ENCODE assay signal across 8 mouse cellular contexts in the genomic region with DNA sequence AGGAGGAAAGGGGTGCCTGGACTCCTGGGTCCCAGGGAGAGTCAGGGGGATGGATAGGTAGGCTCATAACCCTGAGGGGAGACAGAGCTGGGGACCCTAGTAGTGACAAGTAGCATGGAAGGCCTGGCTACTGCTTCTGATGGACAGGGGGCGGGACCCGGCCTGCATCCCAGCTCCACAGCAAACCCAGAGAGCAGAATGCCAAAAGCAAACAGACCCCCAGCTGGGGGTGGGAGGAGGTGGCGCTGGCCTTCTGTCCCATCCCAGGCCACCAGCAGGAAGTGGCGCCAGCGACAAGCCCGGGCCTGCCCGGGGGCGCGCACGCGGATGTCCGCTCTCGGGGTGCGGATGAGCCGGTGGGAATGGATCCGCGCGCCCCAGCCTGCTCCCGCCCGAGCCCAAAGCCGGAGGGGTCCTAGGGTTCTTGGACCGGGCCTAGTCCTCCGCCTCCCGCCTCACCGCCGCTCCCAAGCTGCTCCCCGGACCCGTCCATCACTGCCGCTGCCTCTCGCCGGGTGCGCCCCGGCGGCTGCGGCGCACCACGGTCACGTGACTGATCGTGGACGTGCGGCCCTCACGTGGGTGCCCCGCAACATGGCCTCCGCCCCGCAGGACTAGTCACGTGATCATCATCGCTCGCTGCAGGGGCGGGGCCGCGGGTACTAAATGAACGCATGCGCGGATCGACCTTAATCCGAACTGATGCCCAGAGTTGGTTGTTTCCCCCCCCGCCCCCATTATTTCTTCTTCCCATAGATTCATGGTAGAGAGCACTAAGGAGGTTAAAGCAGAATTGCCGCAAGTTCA. TPM values are rescaled to one million over a fixed set of nuclear protein-coding genes. Genes with fewer than 3 reads are reported as not detected.
DNase-seq lines count a peak whose midpoint lies in the region; ATAC-seq and TF ChIP-seq lines count a peak whose summit lies in the region.

A gene (minus strand): TSS at position 616 of the 807 bp plus-strand sequence.

- peak within 1 kb of the TSS; percentile 79 for H3K27ac ChIP-seq in forebrain, postnatal 0 days (ENCODE audit: low read depth, low read length)
- peak within 1 kb of the TSS; percentile 73 for H3K27ac ChIP-seq in lung, embryonic 15.5 days

- H3K4me2 ChIP-seq in forebrain, postnatal 0 days (ENCODE audit: low read depth) = peak within 1 kb of the TSS; percentile 69
- H3K4me2 ChIP-seq in lung, embryonic 15.5 days = peak within 1 kb of the TSS; percentile 71

- H3K9ac ChIP-seq in forebrain, postnatal 0 days = peak within 1 kb of the TSS; percentile 90
- H3K9ac ChIP-seq in lung, embryonic 15.5 days = peak within 1 kb of the TSS; percentile 65

- H3K4me1 ChIP-seq in G1E (ENCODE audit: insufficient read depth, low read depth, low read length) = peaks cover 54% of the 10 kb centered on the region
- H3K4me1 ChIP-seq in forebrain, postnatal 0 days (ENCODE audit: insufficient read depth) = peaks cover 12% of the 10 kb centered on the region
- H3K4me1 ChIP-seq in lung, embryonic 15.5 days = peaks cover 25% of the 10 kb centered on the region

- peak; percentile 36; the same call in 1 of the 2 replicates for ATAC-seq in G1E (ENCODE audit: extremely low read depth, insufficient number of reproducible peaks, low FRiP score, poor library complexity, severe bottlenecking)
- ATAC-seq in forebrain, postnatal 0 days = peak; percentile 82
- ATAC-seq in lung, embryonic 15.5 days (ENCODE audit: borderline replicate concordance, extremely low read depth, low FRiP score, low TSS enrichment) = peak; percentile 76

- no peak for TF ChIP-seq CTCF in G1E (IDR thresholded peaks at IDR 0.05; ENCODE audit: low read depth, low read length)
- TF ChIP-seq CTCF in forebrain, postnatal 0 days (IDR thresholded peaks at IDR 0.05; ENCODE audit: low read depth) = 0 out of 2 replicates have a peak, but pooled peaks have one; percentile 18

- H3K4me3 ChIP-seq in G1E (ENCODE audit: low read depth, low read length) = peak within 1 kb of the TSS; percentile 94
- H3K4me3 ChIP-seq in forebrain, postnatal 0 days (ENCODE audit: low read depth, low read length) = peak within 1 kb of the TSS; percentile 81
- peak within 1 kb of the TSS; percentile 83 for H3K4me3 ChIP-seq in lung, embryonic 15.5 days

- peaks cover 43% of the 10 kb centered on the region for H3K36me3 ChIP-seq in G1E (replicated peaks)
- H3K36me3 ChIP-seq in forebrain, postnatal 0 days (ENCODE audit: insufficient read depth) = peaks cover 31% of the 10 kb centered on the region
- peaks cover 30% of the 10 kb centered on the region for H3K36me3 ChIP-seq in lung, embryonic 15.5 days

- 1% methylated on average over 51 of the region's 58 CpGs for WGBS in forebrain, postnatal 0 days
- 0% methylated on average over 50 of the region's 58 CpGs for WGBS in lung, embryonic 15.5 days

- H3K27me3 ChIP-seq in G1E (ENCODE audit: insufficient read depth, low read length) = peaks cover 2% of the 10 kb centered on the region; the same call in 1 of the 2 replicates
- no peaks in the 10 kb centered on the region for H3K27me3 ChIP-seq in forebrain, postnatal 0 days (ENCODE audit: insufficient read depth, low read length)
- H3K27me3 ChIP-seq in lung, embryonic 15.5 days = no peaks in the 10 kb centered on the region

- DNase-seq in G1E (ENCODE audit: low spot score) = peak; percentile 83
- peak; percentile 98 to 99 for DNase-seq in cerebellum, adult 18-20 months
- DNase-seq in forebrain, postnatal 0 days = peak; percentile 98
- peak; percentile 96 for DNase-seq in heart, postnatal 4 days
- DNase-seq in layer of hippocampus, adult 8-10 months (ENCODE audit: low spot score in 2 of 2) = peak; percentile 95 to 96
- DNase-seq in ovary, adult 18-20 months (ENCODE audit: low spot score) = peak; percentile 92
- peak; percentile 95 for DNase-seq in thymus, postnatal 0 days (ENCODE audit: low spot score)

- no peaks in the 10 kb centered on the region for H3K9me3 ChIP-seq in G1E (replicated peaks)
- no peaks in the 10 kb centered on the region for H3K9me3 ChIP-seq in forebrain, postnatal 0 days (ENCODE audit: low read length)
- no peaks in the 10 kb centered on the region for H3K9me3 ChIP-seq in lung, embryonic 15.5 days

RNA-seq across cellular contexts. Expression of the gene that starts here (rescaled TPM):
- total RNA-seq in G1E (2014; fragmentation: Nextera tagmentation) = 68.8 and 93.1 TPM in 2 replicates
- total RNA-seq in G1E (2017) = 87.2 and 97.2 TPM in 2 replicates
- polyA plus RNA-seq in G1E (2012) = 287 and 342 TPM in 2 replicates
- total RNA-seq in forebrain, postnatal 0 days (2014; rRNA removed) = 120 and 127 TPM in 2 replicates
- 276 and 297 TPM in 2 replicates for polyA plus RNA-seq in forebrain, postnatal 0 days (2015; fragmentation: Nextera tagmentation; extraction: Ambion mirVana)
- total RNA-seq in heart, postnatal 4 days (2021) = 10 to 100 TPM; 48.6 to 50.7 TPM
- 10 to 100 TPM; 70.0 to 78.6 (median 73.2) TPM for total RNA-seq in layer of hippocampus, adult 8-10 months (2022)
- polyA plus RNA-seq in lung, embryonic 15.5 days (2015; fragmentation: Nextera tagmentation; extraction: Ambion mirVana) = 161 and 176 TPM in 2 replicates
- polyA plus RNA-seq in thymus, postnatal 0 days (2015; fragmentation: Nextera tagmentation; extraction: Ambion mirVana) = 177 and 178 TPM in 2 replicates

Comparison
In these comparisons a context has a peak if more than half of its experiments do, and no peak if none do; other contexts are left out.
1. Peak in every context shown above with its lines: DNase-seq, ATAC-seq, H3K4me3 ChIP-seq and H3K27ac ChIP-seq.